Mouse (Mus musculus) C2C12 (cell line): ENCODE measurements around the gene Syndig1l.

ENCODE experiments used
- CTCF ChIP-seq: IDR thresholded peaks from one replicate; pipeline ENCODE4 v1.5.1; 2011; ENCODE audit not compliant: control insufficient read depth, insufficient read depth, insufficient read length
- MAX ChIP-seq: IDR thresholded peaks from one replicate; pipeline ENCODE4 v1.6.1; 2011; ENCODE audit warnings: mild to moderate bottlenecking, control low read depth
- MYOD1 ChIP-seq: IDR thresholded peaks from one replicate; pipeline ENCODE4 v1.6.1; 2011; ENCODE audit warnings: low read depth; ENCODE audit not compliant: control insufficient read depth, insufficient read length
- MYOG ChIP-seq: IDR thresholded peaks from one replicate; pipeline ENCODE4 v1.6.1; 2011; ENCODE audit not compliant: control insufficient read depth, insufficient read length; ENCODE audit errors: extremely low read depth
- USF1 ChIP-seq: IDR thresholded peaks from one replicate; pipeline ENCODE4 v1.6.1; 2011; ENCODE audit warnings: low read depth, mild to moderate bottlenecking, control low read depth, moderate library complexity

- no peak for TF ChIP-seq USF1
- no peak for TF ChIP-seq MAX
- TF ChIP-seq MYOD1 = no peak
- no peak for TF ChIP-seq CTCF
- no peak for TF ChIP-seq MYOG
These were observed 6.5 kb downstream of the Syndig1l start for GRCm38 (mm10) chr12:84692141-84692540.
